Mouse (Mus musculus): ENCODE measurements around the gene Cyp11a1. TPM values are rescaled to one million over a fixed set of nuclear protein-coding genes. Genes with fewer than 3 reads are reported as not detected.

The Cyp11a1 gene
- polyA plus RNA-seq, 1 experiment: 0.28 TPM

DNA sequence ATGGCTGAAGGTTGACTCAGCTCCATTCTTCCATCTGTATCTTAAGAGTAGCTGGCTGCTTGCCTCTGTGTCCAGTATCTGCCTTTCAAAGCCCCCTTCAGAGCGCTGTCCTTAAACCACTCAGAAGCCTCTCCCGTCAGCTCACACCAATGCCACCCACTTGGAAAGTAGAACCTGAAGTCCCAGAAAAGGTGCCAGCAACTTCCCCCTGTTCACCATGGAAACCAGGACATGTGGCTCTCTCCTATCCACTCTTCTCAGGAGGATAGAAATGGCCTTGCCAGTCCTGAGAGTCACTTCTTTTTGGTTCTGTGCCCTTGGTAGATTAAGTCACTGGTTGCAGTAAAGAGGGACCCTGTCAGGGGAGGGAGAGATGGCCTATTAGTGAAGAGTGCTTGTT lies 7.5 kb upstream of the Cyp11a1 start:
- TF ChIP-seq CTCF (IDR thresholded peaks at IDR 0.05; ENCODE audit: insufficient read depth, low read length): no peak
- TF ChIP-seq POLR2A (IDR thresholded peaks at IDR 0.05; ENCODE audit: borderline replicate concordance, extremely low read depth, low read depth, low read length): no peak
- H3K4me3 ChIP-seq (replicated peaks; ENCODE audit: extremely low read depth, low read depth, low read length): no peak overlapping the region
- DNase-seq: no peak
- WGBS: 56% methylated on average over 2 of the region's 2 CpGs
- H3K4me1 ChIP-seq (ENCODE audit: control insufficient read depth, insufficient read depth, low read length): no peaks in the 10 kb centered on the region

DNA sequence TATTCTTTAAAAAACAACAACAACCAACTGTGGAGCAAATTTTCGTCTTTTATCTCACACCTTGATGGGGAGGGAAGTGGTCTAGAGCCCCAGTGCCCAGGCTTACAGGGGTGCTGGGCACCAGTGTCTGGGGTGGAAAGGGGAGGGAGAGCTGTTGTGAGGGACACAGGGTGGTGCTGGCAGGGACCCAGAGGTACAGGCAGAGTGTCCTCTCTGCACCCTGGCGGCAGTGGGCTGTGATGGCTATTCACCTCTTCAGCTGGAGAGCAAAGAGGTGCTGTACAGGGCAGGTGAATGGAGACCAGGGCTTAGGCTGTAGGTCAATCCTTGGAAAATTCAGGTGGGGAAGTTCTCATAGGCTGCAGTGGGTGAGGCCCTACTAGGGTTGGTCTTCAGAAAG lies 6.5 kb upstream of the Cyp11a1 start:
- WGBS: 47% methylated on average over 2 of the region's 2 CpGs
- no peaks in the 10 kb centered on the region for H3K4me1 ChIP-seq (ENCODE audit: control insufficient read depth, insufficient read depth, low read length)
- no peak overlapping the region for H3K4me3 ChIP-seq (replicated peaks; ENCODE audit: extremely low read depth, low read depth, low read length)
- TF ChIP-seq POLR2A (IDR thresholded peaks at IDR 0.05; ENCODE audit: borderline replicate concordance, extremely low read depth, low read depth, low read length): no peak
- no peak for TF ChIP-seq CTCF (IDR thresholded peaks at IDR 0.05; ENCODE audit: insufficient read depth, low read length)
- DNase-seq: no peak

DNA sequence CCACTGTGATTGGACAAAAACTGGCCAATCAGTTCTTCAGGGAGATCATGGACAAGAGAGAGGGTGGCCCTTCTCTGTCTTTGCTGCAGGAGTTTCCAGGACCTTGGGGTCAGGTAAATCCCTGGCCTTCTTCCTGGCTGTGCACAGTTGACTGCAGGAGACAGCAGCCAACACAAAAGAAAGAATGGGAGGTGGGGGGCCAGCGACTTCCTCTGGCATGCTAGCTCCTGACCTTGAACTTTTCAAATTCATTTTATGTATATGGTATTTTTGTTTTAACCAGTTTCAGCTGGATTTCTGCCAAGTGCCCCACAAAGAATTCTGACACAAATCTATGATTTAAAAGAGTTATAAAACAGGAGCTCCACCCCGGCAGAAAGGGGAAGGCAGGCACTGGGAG lies 2.9 kb upstream of the Cyp11a1 start:
- no peak for TF ChIP-seq CTCF (IDR thresholded peaks at IDR 0.05; ENCODE audit: insufficient read depth, low read length)
- TF ChIP-seq POLR2A (IDR thresholded peaks at IDR 0.05; ENCODE audit: borderline replicate concordance, extremely low read depth, low read depth, low read length): no peak
- Histone ChIP-seq H3K4me1 (ENCODE audit: control insufficient read depth, insufficient read depth, low read length) (no peaks in the 10 kb centered on the region), H3K4me3 (replicated peaks; ENCODE audit: extremely low read depth, low read depth, low read length) (no peak overlapping the region)
- WGBS: 9% methylated on average over 2 of the region's 2 CpGs
- no peak for DNase-seq

DNA sequence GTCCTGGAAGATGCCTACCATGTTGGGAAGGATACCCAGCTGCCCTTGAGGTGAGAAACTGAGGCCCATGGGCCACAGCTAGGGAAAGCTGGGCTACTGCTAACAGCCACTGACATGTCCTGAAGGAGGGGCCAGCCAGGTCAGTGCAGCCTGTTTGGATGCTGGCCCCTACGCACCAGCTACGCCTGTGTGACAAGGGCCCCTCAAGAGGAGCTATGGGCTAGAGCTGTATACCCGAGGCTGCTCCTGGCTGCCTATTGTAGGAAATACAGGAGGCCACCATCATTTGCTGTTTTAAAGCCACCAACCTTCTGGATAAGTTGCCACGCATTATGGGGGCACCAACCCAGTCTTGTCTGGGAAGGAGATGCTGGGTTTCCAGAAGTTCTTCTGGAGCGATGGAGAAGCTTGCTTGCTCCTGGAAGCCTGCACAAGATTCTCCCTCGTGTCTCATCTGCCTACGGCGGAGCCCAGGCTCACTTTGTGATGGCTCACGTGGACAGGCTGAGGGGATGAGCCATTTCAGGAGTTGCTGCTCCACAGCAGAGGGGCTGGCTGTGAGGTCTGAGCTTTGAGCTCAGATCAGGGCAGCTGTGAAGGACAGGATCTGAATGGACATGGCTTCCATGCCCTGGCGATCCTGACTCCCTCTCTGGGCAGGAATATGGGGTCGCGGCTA lies 2.3 kb downstream of the Cyp11a1 start:
- H3K4me3 ChIP-seq (replicated peaks; ENCODE audit: extremely low read depth, low read depth, low read length): no peak overlapping the region
- no peak for DNase-seq
- TF ChIP-seq CTCF (IDR thresholded peaks at IDR 0.05; ENCODE audit: insufficient read depth, low read length) (no peak), POLR2A (IDR thresholded peaks at IDR 0.05; ENCODE audit: borderline replicate concordance, extremely low read depth, low read depth, low read length) (no peak)
- WGBS: 74% methylated on average over 12 of the region's 12 CpGs
- H3K4me1 ChIP-seq (ENCODE audit: control insufficient read depth, insufficient read depth, low read length): 0 out of 2 replicates have a peak, but pooled peaks cover 2% of the 10 kb centered on the region

DNA sequence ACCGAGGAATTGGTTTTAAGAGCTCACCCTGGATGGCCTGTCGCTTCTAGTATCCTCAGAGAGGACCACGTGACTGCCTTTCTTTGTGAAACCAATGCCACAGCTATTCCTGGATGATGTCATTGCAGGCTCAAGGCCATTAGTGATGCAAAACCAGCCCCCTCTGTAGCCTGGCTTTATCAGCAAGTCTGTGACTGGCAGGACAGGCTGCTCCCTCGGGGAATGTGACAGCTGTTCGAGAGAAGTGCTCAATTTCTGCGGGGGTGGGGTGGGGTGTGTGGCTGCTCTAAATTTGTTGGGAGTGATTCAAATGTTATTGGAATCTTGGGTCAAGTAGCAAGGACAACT lies 2.8 kb downstream of the Cyp11a1 start:
- no peak for DNase-seq
- Histone ChIP-seq H3K4me1 (ENCODE audit: control insufficient read depth, insufficient read depth, low read length) (0 out of 2 replicates have a peak, but pooled peaks cover 2% of the 10 kb centered on the region), H3K4me3 (replicated peaks; ENCODE audit: extremely low read depth, low read depth, low read length) (no peak overlapping the region)
- WGBS: 18% methylated on average over 6 of the region's 6 CpGs
- TF ChIP-seq POLR2A (IDR thresholded peaks at IDR 0.05; ENCODE audit: borderline replicate concordance, extremely low read depth, low read depth, low read length) (no peak), CTCF (IDR thresholded peaks at IDR 0.05; ENCODE audit: insufficient read depth, low read length) (no peak)

DNA sequence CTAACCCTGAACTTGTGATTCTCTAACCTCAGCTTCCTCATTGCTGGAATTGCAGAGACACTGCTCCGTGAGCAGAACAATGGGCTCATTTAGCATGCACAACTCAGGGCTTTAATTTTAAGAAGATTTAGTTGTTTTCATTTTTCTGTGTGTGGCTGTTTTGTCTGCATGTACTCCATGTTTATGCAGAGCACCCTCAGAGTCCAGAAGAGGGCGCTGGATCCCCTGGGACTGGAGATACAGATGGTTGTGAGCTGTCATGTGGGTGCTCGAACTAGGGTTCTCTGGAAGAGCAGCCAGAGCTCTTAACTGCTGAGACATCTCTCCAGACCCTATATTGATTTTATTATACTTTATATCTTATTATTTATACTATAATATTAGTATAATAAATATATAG lies 3.4 kb downstream of the Cyp11a1 start:
- WGBS: 72% methylated on average over 3 of the region's 3 CpGs
- Histone ChIP-seq H3K4me1 (ENCODE audit: control insufficient read depth, insufficient read depth, low read length) (0 out of 2 replicates have a peak, but pooled peaks cover 2% of the 10 kb centered on the region), H3K4me3 (replicated peaks; ENCODE audit: extremely low read depth, low read depth, low read length) (no peak overlapping the region)
- no peak for DNase-seq
- no peak for TF ChIP-seq POLR2A (IDR thresholded peaks at IDR 0.05; ENCODE audit: borderline replicate concordance, extremely low read depth, low read depth, low read length)
- no peak for TF ChIP-seq CTCF (IDR thresholded peaks at IDR 0.05; ENCODE audit: insufficient read depth, low read length)

DNA sequence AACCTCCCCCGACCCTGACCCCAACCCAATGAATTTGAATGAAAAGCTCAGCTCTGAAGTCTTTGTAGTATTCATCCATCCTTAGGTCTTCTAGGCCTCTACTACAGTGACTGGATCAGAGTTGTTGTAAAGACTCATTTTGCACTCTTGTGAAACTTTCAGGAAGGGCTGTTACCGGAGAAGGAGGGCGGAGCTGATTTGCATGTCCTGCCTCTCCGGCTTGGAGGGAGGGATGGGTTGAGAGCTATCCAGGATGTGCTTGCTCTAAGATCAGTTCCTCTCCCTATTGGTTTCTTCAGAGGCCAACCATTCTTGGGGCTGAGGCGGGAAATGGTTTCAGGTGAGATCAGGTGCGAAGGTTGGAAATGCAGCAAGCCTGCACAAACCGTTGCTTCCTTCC lies 4.8 kb downstream of the Cyp11a1 start:
- TF ChIP-seq CTCF (IDR thresholded peaks at IDR 0.05; ENCODE audit: insufficient read depth, low read length): no peak
- 37% methylated on average over 7 of the region's 7 CpGs for WGBS
- Histone ChIP-seq H3K4me1 (ENCODE audit: control insufficient read depth, insufficient read depth, low read length) (0 out of 2 replicates have a peak, but pooled peaks cover 2% of the 10 kb centered on the region), H3K4me3 (replicated peaks; ENCODE audit: extremely low read depth, low read depth, low read length) (no peak overlapping the region)
- DNase-seq: no peak

DNA sequence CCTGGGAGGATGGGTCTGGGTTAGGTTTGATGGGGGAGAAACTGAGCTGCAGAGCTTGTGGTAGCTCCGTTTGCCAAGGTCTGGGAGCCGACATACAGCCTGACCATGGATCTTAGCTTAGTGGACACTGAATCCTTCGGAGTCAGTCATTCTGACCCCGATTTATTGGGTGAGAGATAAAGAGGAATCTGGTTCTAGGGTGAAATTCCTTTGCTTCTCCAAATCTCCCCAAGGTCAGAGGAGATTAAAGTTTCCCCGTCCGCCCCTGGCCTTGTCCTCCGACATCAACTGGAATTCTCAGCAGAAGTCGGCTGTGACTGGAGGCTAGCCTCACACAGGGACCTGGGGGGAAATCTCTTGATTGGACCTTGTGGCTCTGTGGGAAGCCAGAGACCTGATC lies 5.3 kb downstream of the Cyp11a1 start:
- H3K4me1 ChIP-seq (ENCODE audit: control insufficient read depth, insufficient read depth, low read length): 0 out of 2 replicates have a peak, but pooled peaks cover 2% of the 10 kb centered on the region
- H3K4me3 ChIP-seq (replicated peaks; ENCODE audit: extremely low read depth, low read depth, low read length): no peak overlapping the region
- WGBS: 80% methylated on average over 8 of the region's 8 CpGs
- no peak for TF ChIP-seq POLR2A (IDR thresholded peaks at IDR 0.05; ENCODE audit: borderline replicate concordance, extremely low read depth, low read depth, low read length)
- no peak for TF ChIP-seq CTCF (IDR thresholded peaks at IDR 0.05; ENCODE audit: insufficient read depth, low read length)
- DNase-seq: no peak

DNA sequence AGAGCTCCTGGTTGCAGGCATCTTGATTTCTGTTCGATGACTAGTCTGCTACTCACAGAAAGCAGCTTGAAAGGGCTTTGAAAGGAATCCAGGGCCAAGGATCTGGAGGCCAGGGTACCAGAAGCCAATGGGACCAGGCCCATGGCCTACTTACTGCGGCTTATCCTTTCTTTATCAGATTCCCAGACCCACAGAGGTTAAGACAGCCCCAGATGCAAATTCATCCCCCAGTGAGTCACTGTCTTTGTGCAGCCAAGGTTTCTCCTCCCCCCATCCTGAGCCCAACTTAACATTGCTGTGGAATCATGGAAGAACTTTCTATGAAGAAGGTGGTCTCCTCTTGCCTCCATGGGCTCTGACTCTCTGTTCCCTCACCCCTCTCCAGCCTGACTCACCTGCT lies 6.3 kb downstream of the Cyp11a1 start:
- Histone ChIP-seq H3K4me3 (replicated peaks; ENCODE audit: extremely low read depth, low read depth, low read length) (no peak overlapping the region), H3K4me1 (ENCODE audit: control insufficient read depth, insufficient read depth, low read length) (0 out of 2 replicates have a peak, but pooled peaks cover 2% of the 10 kb centered on the region)
- TF ChIP-seq CTCF (IDR thresholded peaks at IDR 0.05; ENCODE audit: insufficient read depth, low read length) (no peak), POLR2A (IDR thresholded peaks at IDR 0.05; ENCODE audit: borderline replicate concordance, extremely low read depth, low read depth, low read length) (no peak)
- 75% methylated on average over 2 of the region's 2 CpGs for WGBS
- no peak for DNase-seq

DNA sequence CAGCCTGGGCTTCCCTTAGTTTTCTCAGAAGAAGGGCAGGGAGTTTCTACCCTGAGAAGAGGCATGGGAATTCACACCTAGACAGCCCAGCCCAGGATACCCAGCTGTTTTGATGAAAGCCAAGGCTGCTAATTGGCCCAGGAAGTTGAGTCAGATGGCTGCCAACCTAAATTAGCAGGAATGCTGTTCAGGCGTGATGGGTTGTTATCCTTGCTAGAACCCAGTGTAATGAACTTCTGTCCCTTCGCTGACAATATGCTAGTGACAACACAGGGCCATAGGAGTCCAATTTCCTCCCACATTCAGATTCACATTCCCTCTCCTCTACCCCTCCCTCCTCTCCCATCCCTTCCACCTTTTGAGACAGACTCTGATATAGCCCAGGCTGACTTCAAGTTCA lies 6.7 kb downstream of the Cyp11a1 start:
- H3K4me1 ChIP-seq (ENCODE audit: control insufficient read depth, insufficient read depth, low read length): 0 out of 2 replicates have a peak, but pooled peaks cover 2% of the 10 kb centered on the region
- 70% methylated on average over 2 of the region's 2 CpGs for WGBS
- no peak for DNase-seq
- H3K4me3 ChIP-seq (replicated peaks; ENCODE audit: extremely low read depth, low read depth, low read length): no peak overlapping the region
- TF ChIP-seq CTCF (IDR thresholded peaks at IDR 0.05; ENCODE audit: insufficient read depth, low read length) (no peak), POLR2A (IDR thresholded peaks at IDR 0.05; ENCODE audit: borderline replicate concordance, extremely low read depth, low read depth, low read length) (no peak)

Data from lung, adult 2 months (tissue).